Mouse (Mus musculus): ENCODE results near the gene Synj1. TPM values are rescaled to one million over a fixed set of nuclear protein-coding genes. Genes with fewer than 3 reads are reported as not detected.

Synj1 gene
- total and polyA plus RNA-seq, 3 experiments: 4.6 to 20.7 (median 8.1) TPM

GRCm38 (mm10) chr16:90955494-90955893 lies 55.6 kb downstream of the Synj1 start:
- Histone ChIP-seq H3K4me3 (replicated peaks in 1 of 3; ENCODE audit: low read depth in 2 of 3, low read length in 2 of 3, poor library complexity in 1 of 3) (no peak overlapping the region), H3K27ac (ENCODE audit: insufficient read depth, low read depth) (no peak overlapping the region), H3K27me3 (replicated peaks) (no peaks in the 10 kb centered on the region), H3K4me2 (ENCODE audit: insufficient read depth, low read depth, poor library complexity, severe bottlenecking) (no peak overlapping the region), H3K79me2 (replicated peaks; ENCODE audit: control insufficient read depth, extremely low read depth, insufficient read depth, poor library complexity, severe bottlenecking) (no peaks in the 10 kb centered on the region), H3K4me1 (ENCODE audit: control insufficient read depth in 1 of 2, insufficient read depth in 2 of 2) (no peaks in the 10 kb centered on the region), H3K36me3 (replicated peaks in 1 of 2; ENCODE audit: control insufficient read depth in 1 of 2, insufficient read depth in 1 of 2, low read length in 1 of 2) (peaks cover 24 to 70% of the 10 kb centered on the region in 2 experiments), H3K9me3 (replicated peaks; ENCODE audit: low read length) (no peaks in the 10 kb centered on the region), H3K9ac (ENCODE audit: insufficient read depth, low read depth) (no peak overlapping the region)
- DNase-seq (ENCODE audit: extremely low read depth): no peak
- in situ Hi-C loops (cut with MboI; ENCODE audit: low pct_ligation_motif_present, low pct_unique_long_range_greater_than_20kb, low sequenced_read_pairs) (no loop called here), dilution Hi-C loops (cut with MboI; ENCODE audit: extremely low pct_ligation_motif_present, extremely low pct_unique_long_range_greater_than_20kb, low sequenced_read_pairs) (no loop called here)
- no peak for TF ChIP-seq MAX (IDR thresholded peaks at IDR 0.05; ENCODE audit: low read length)

- no peak overlapping the region for H3K4me2 ChIP-seq (ENCODE audit: insufficient read depth, low read depth, poor library complexity, severe bottlenecking)
- DNase-seq (ENCODE audit: extremely low read depth): peak; percentile 45
- no peaks in the 10 kb centered on the region for H3K4me1 ChIP-seq (ENCODE audit: control insufficient read depth in 1 of 2, insufficient read depth in 2 of 2)
- H3K9me3 ChIP-seq (replicated peaks; ENCODE audit: low read length): no peaks in the 10 kb centered on the region
- no peak overlapping the region for H3K9ac ChIP-seq (ENCODE audit: insufficient read depth, low read depth)
- H3K27me3 ChIP-seq (replicated peaks): no peaks in the 10 kb centered on the region
- H3K27ac ChIP-seq (ENCODE audit: insufficient read depth, low read depth): no peak overlapping the region
- dilution Hi-C loops (cut with MboI; ENCODE audit: extremely low pct_ligation_motif_present, extremely low pct_unique_long_range_greater_than_20kb, low sequenced_read_pairs) (no loop called here), in situ Hi-C loops (cut with MboI; ENCODE audit: low pct_ligation_motif_present, low pct_unique_long_range_greater_than_20kb, low sequenced_read_pairs) (no loop called here)
- TF ChIP-seq NELFE (IDR thresholded peaks at IDR 0.05; ENCODE audit: low read depth, low read length) (no peak), E2F4 (IDR thresholded peaks at IDR 0.05; ENCODE audit: insufficient replicate concordance, low read depth, low read length) (no peak), JUN (IDR thresholded peaks at IDR 0.05; ENCODE audit: insufficient read depth, low read depth, low read length) (no peak), CHD1 (IDR thresholded peaks at IDR 0.05; ENCODE audit: low read depth, low read length) (no peak), USF2 (conservative IDR thresholded peaks at IDR 0.05; ENCODE audit: low read depth, low read length) (no peak), CTCF (conservative IDR thresholded peaks at IDR 0.05 in 1 of 2, IDR thresholded peaks at IDR 0.05 in 1 of 2; ENCODE audit: low read depth in 2 of 2, low read length in 2 of 2) (peak; percentile 26 to 61; a peak in 2 of 4 replicates), SMC3 (IDR thresholded peaks at IDR 0.05; ENCODE audit: low read depth, low read length) (peak; percentile 55), CHD2 (IDR thresholded peaks at IDR 0.05; ENCODE audit: low read length) (no peak), ZC3H11A (IDR thresholded peaks at IDR 0.05; ENCODE audit: low read depth, low read length) (no peak), RAD21 (IDR thresholded peaks at IDR 0.05; ENCODE audit: low read depth, low read length) (peak; percentile 62), KAT2A (IDR thresholded peaks at IDR 0.05; ENCODE audit: insufficient replicate concordance, low read length) (no peak)
- no peak overlapping the region for H3K4me3 ChIP-seq (replicated peaks in 1 of 3; ENCODE audit: low read depth in 2 of 3, low read length in 2 of 3, poor library complexity in 1 of 3)
- peaks cover 31 to 71% of the 10 kb centered on the region in 2 experiments for H3K36me3 ChIP-seq (replicated peaks in 1 of 2; ENCODE audit: control insufficient read depth in 1 of 2, insufficient read depth in 1 of 2, low read length in 1 of 2)
- no peaks in the 10 kb centered on the region for H3K79me2 ChIP-seq (replicated peaks; ENCODE audit: control insufficient read depth, extremely low read depth, insufficient read depth, poor library complexity, severe bottlenecking)
Measured at GRCm38 (mm10) chr16:90953770-90954169, 57.3 kb downstream of the Synj1 start.

- no peak for DNase-seq (ENCODE audit: extremely low read depth)
- no peaks in the 10 kb centered on the region for H3K4me1 ChIP-seq (ENCODE audit: control insufficient read depth in 1 of 2, insufficient read depth in 2 of 2)
- H3K36me3 ChIP-seq (replicated peaks in 1 of 2; ENCODE audit: control insufficient read depth in 1 of 2, insufficient read depth in 1 of 2, low read length in 1 of 2): peaks cover 29 to 65% of the 10 kb centered on the region in 2 experiments
- no peaks in the 10 kb centered on the region for H3K27me3 ChIP-seq (replicated peaks)
- H3K9me3 ChIP-seq (replicated peaks; ENCODE audit: low read length): no peaks in the 10 kb centered on the region
- H3K27ac ChIP-seq (ENCODE audit: insufficient read depth, low read depth): no peak overlapping the region
- no peak overlapping the region for H3K4me2 ChIP-seq (ENCODE audit: insufficient read depth, low read depth, poor library complexity, severe bottlenecking)
- no peak overlapping the region for H3K9ac ChIP-seq (ENCODE audit: insufficient read depth, low read depth)
- no peak for TF ChIP-seq ZC3H11A (IDR thresholded peaks at IDR 0.05; ENCODE audit: low read depth, low read length)
- no peak for TF ChIP-seq GABPA (IDR thresholded peaks at IDR 0.05; ENCODE audit: insufficient replicate concordance, low read depth, low read length)
- H3K4me3 ChIP-seq (replicated peaks in 1 of 3; ENCODE audit: low read depth in 2 of 3, low read length in 2 of 3, poor library complexity in 1 of 3): no peak overlapping the region
- dilution Hi-C loops (cut with MboI; ENCODE audit: extremely low pct_ligation_motif_present, extremely low pct_unique_long_range_greater_than_20kb, low sequenced_read_pairs): no loop called here
- in situ Hi-C loops (cut with MboI; ENCODE audit: low pct_ligation_motif_present, low pct_unique_long_range_greater_than_20kb, low sequenced_read_pairs): no loop called here
- no peaks in the 10 kb centered on the region for H3K79me2 ChIP-seq (replicated peaks; ENCODE audit: control insufficient read depth, extremely low read depth, insufficient read depth, poor library complexity, severe bottlenecking)
Measured at GRCm38 (mm10) chr16:90953147-90953546, 58.0 kb downstream of the Synj1 start.
